Mouse (Mus musculus) urinary bladder, postnatal 14 days (tissue): ENCODE results near the gene Casq2.

ENCODE experiments used
- DNase-seq: peaks from one replicate; pipeline ENCODE4 v3.0.0; 2021; ENCODE audit warnings: low spot score

Casq2 gene

GRCm38 (mm10) chr3:102194291-102195051 lies 108.3 kb downstream of the Casq2 start:
- no peak for DNase-seq

GRCm38 (mm10) chr3:102195762-102196161 lies 109.5 kb downstream of the Casq2 start:
- no peak for DNase-seq
